Mouse (Mus musculus): Measurements from ENCODE around the gene Samd4b. TPM values are rescaled to one million over a fixed set of nuclear protein-coding genes. Genes with fewer than 3 reads are reported as not detected.
"Not testable (repeated sequence)": the region's sequence is repeated elsewhere in the genome, so short reads cannot be mapped to it uniquely, and the experiment has no call there.

The Samd4b gene
- polyA plus RNA-seq, 1 experiment from 2014 or later = 3.5 TPM

GRCm38 (mm10) chr7:28392429-28393271 lies 205.3 kb downstream of the Samd4b start, which contains the start of the genes Med29 and Paf1:
Med29 (minus strand) TSS chr7:28392708.
Paf1 (plus strand) TSS chr7:28392951.
- Histone ChIP-seq H3K27ac (ENCODE audit: low read depth) (peak within 1 kb of the TSS; percentile 72), H3K4me3 (ENCODE audit: low read depth, low read length) (peak within 1 kb of the TSS; percentile 86), H3K4me1 (ENCODE audit: insufficient read depth) (peaks cover 15% of the 10 kb centered on the region), H3K4me2 (ENCODE audit: low read depth, low read length) (peak within 1 kb of the TSS; percentile 99), H3K9me3 (ENCODE audit: low read length) (no peaks in the 10 kb centered on the region), H3K9ac (replicated peaks) (peak within 1 kb of the TSS; percentile 92), H3K27me3 (ENCODE audit: insufficient read depth, low read length) (no peaks in the 10 kb centered on the region), H3K36me3 (replicated peaks; ENCODE audit: insufficient read depth, low read length) (peaks cover 41% of the 10 kb centered on the region)
- ATAC-seq (peak; percentile 98), DNase-seq (peak; percentile 96)
- WGBS (ENCODE audit: insufficient replicate concordance) = under 1% methylated on average over 58 of the region's 58 CpGs
- TF ChIP-seq CTCF (IDR thresholded peaks at IDR 0.05; ENCODE audit: low read depth) = no peak
- TF ChIP-seq EP300 (IDR thresholded peaks at IDR 0.05; ENCODE audit: low read depth) = 0 out of 2 replicates have a peak, but pooled peaks have one; percentile 14

- no peak overlapping the region for H3K9ac ChIP-seq (replicated peaks)
- no peaks in the 10 kb centered on the region for H3K27me3 ChIP-seq (ENCODE audit: insufficient read depth, low read length)
- no peak for ATAC-seq
- TF ChIP-seq EP300 (IDR thresholded peaks at IDR 0.05; ENCODE audit: low read depth) (no peak), CTCF (IDR thresholded peaks at IDR 0.05; ENCODE audit: low read depth) (no peak)
- H3K9me3 ChIP-seq (ENCODE audit: low read length) = no peaks in the 10 kb centered on the region
- no peak overlapping the region for H3K4me3 ChIP-seq (ENCODE audit: low read depth, low read length)
- H3K4me2 ChIP-seq (ENCODE audit: low read depth, low read length) = no peak overlapping the region
- no peak for DNase-seq
- WGBS (ENCODE audit: insufficient replicate concordance) = 80% methylated on average over 3 of the region's 3 CpGs
- peaks cover 26% of the 10 kb centered on the region for H3K4me1 ChIP-seq (ENCODE audit: insufficient read depth)
- H3K27ac ChIP-seq (ENCODE audit: low read depth) = no peak overlapping the region
- peaks cover 26% of the 10 kb centered on the region for H3K36me3 ChIP-seq (replicated peaks; ENCODE audit: insufficient read depth, low read length)
Observed at GRCm38 (mm10) chr7:28390331-28390730, 207.6 kb downstream of the Samd4b start.

GRCm38 (mm10) chr7:28387384-28387783 lies 210.6 kb downstream of the Samd4b start:
- Histone ChIP-seq H3K4me1 (ENCODE audit: insufficient read depth) (peaks cover 46% of the 10 kb centered on the region), H3K36me3 (replicated peaks; ENCODE audit: insufficient read depth, low read length) (peaks cover 21% of the 10 kb centered on the region)
- not testable (repeated sequence) for H3K9ac ChIP-seq (replicated peaks); H3K27me3 ChIP-seq (ENCODE audit: insufficient read depth, low read length); H3K9me3 ChIP-seq (ENCODE audit: low read length); DNase-seq; ATAC-seq; H3K4me3 ChIP-seq (ENCODE audit: low read depth, low read length); H3K27ac ChIP-seq (ENCODE audit: low read depth); H3K4me2 ChIP-seq (ENCODE audit: low read depth, low read length)
- WGBS (ENCODE audit: insufficient replicate concordance) = 81% methylated on average over 7 of the region's 7 CpGs

- H3K27ac ChIP-seq (ENCODE audit: low read depth); H3K9ac ChIP-seq (replicated peaks); H3K27me3 ChIP-seq (ENCODE audit: insufficient read depth, low read length); H3K4me2 ChIP-seq (ENCODE audit: low read depth, low read length); ATAC-seq; H3K4me3 ChIP-seq (ENCODE audit: low read depth, low read length); H3K9me3 ChIP-seq (ENCODE audit: low read length); DNase-seq: not testable (repeated sequence)
- peaks cover 21% of the 10 kb centered on the region for H3K36me3 ChIP-seq (replicated peaks; ENCODE audit: insufficient read depth, low read length)
- WGBS (ENCODE audit: insufficient replicate concordance) = 77% methylated on average over 6 of the region's 6 CpGs
- H3K4me1 ChIP-seq (ENCODE audit: insufficient read depth) = peaks cover 47% of the 10 kb centered on the region
Observed at GRCm38 (mm10) chr7:28386877-28387276, 211.1 kb downstream of the Samd4b start.

GRCm38 (mm10) chr7:28386462-28386861 lies 211.5 kb downstream of the Samd4b start:
- Histone ChIP-seq H3K4me3 (ENCODE audit: low read depth, low read length) (no peak overlapping the region), H3K27me3 (ENCODE audit: insufficient read depth, low read length) (no peaks in the 10 kb centered on the region), H3K9me3 (ENCODE audit: low read length) (no peaks in the 10 kb centered on the region), H3K9ac (replicated peaks) (0 out of 2 replicates have a peak overlapping the region, but pooled peaks have one; percentile 50), H3K27ac (ENCODE audit: low read depth) (peak overlapping the region; percentile 100), H3K4me2 (ENCODE audit: low read depth, low read length) (peak overlapping the region; percentile 36), H3K36me3 (replicated peaks; ENCODE audit: insufficient read depth, low read length) (peaks cover 21% of the 10 kb centered on the region), H3K4me1 (ENCODE audit: insufficient read depth) (peaks cover 47% of the 10 kb centered on the region)
- WGBS (ENCODE audit: insufficient replicate concordance) = 4% methylated on average over 4 of the region's 4 CpGs
- DNase-seq = peak; percentile 93
- no peak for TF ChIP-seq EP300 (IDR thresholded peaks at IDR 0.05; ENCODE audit: low read depth)
- TF ChIP-seq CTCF (IDR thresholded peaks at IDR 0.05; ENCODE audit: low read depth) = peak; percentile 97
- peak; percentile 28 for ATAC-seq

- no peaks in the 10 kb centered on the region for H3K27me3 ChIP-seq (ENCODE audit: insufficient read depth, low read length)
- DNase-seq (peak; percentile 73), ATAC-seq (peak; percentile 5; the same call in 1 of the 2 replicates)
- H3K9ac ChIP-seq (replicated peaks) = 0 out of 2 replicates have a peak overlapping the region, but pooled peaks have one; percentile 50
- peaks cover 50% of the 10 kb centered on the region for H3K4me1 ChIP-seq (ENCODE audit: insufficient read depth)
- H3K27ac ChIP-seq (ENCODE audit: low read depth) = peak overlapping the region; percentile 100
- 42% methylated on average over 7 of the region's 7 CpGs for WGBS (ENCODE audit: insufficient replicate concordance)
- peak overlapping the region; percentile 36 for H3K4me2 ChIP-seq (ENCODE audit: low read depth, low read length)
- no peak overlapping the region for H3K4me3 ChIP-seq (ENCODE audit: low read depth, low read length)
- H3K9me3 ChIP-seq (ENCODE audit: low read length) = no peaks in the 10 kb centered on the region
- no peak for TF ChIP-seq CTCF (IDR thresholded peaks at IDR 0.05; ENCODE audit: low read depth)
- TF ChIP-seq EP300 (IDR thresholded peaks at IDR 0.05; ENCODE audit: low read depth) = no peak; the same call in 1 of the 2 replicates
- H3K36me3 ChIP-seq (replicated peaks; ENCODE audit: insufficient read depth, low read length) = peaks cover 21% of the 10 kb centered on the region
Observed at GRCm38 (mm10) chr7:28386007-28386406, 211.9 kb downstream of the Samd4b start.
